Mouse (Mus musculus) midbrain, embryonic 16.5 days (tissue): ENCODE results near the gene Wdr37. TPM values are rescaled to one million over a fixed set of nuclear protein-coding genes. Genes with fewer than 3 reads are reported as not detected.
A peak's percentile ranks its signal among the peaks of the same experiment; 100 is the strongest.
"Not testable (repeated sequence)": the region's sequence is repeated elsewhere in the genome, so short reads cannot be mapped to it uniquely, and the experiment has no call there.

Experiments
- ATAC-seq: fragments of 200-750 bp; cut with Nextera tagmentation; 2 replicates; pipeline ENCODE4 v1.8.0; 2017; ENCODE audit warnings: moderate TSS enrichment
- H3K27ac ChIP-seq: fragments of 300-500 bp; sonication (generic); 2 replicates; pipeline ENCODE4 v1.5.1; 2014; ENCODE audit warnings: mild to moderate bottlenecking, low read length, mixed read lengths
- H3K27me3 ChIP-seq: fragments of 300-500 bp; sonication (generic); 2 replicates; pipeline ENCODE4 v1.6.1; 2014; ENCODE audit warnings: low read depth, low read length, mixed read lengths; ENCODE audit not compliant: control insufficient read depth, insufficient read depth
- H3K36me3 ChIP-seq: fragments of 300-500 bp; sonication (generic); 2 replicates; pipeline ENCODE4 v1.6.1; 2014; ENCODE audit warnings: mild to moderate bottlenecking, low read length, moderate library complexity, mixed read lengths; ENCODE audit not compliant: control insufficient read depth, insufficient read depth
- H3K4me1 ChIP-seq: fragments of 300-500 bp; sonication (generic); 2 replicates; pipeline ENCODE4 v1.6.1; 2014; ENCODE audit warnings: mild to moderate bottlenecking, low read length, mixed read lengths; ENCODE audit not compliant: control insufficient read depth, insufficient read depth
- H3K4me2 ChIP-seq: fragments of 300-500 bp; sonication (generic); 2 replicates; pipeline ENCODE4 v1.6.1; 2014; ENCODE audit warnings: mild to moderate bottlenecking, low read length, mixed read lengths
- H3K4me3 ChIP-seq: fragments of 300-500 bp; sonication (generic); 2 replicates; pipeline ENCODE4 v1.5.1; 2014; ENCODE audit warnings: low read depth, mild to moderate bottlenecking, low read length, moderate library complexity, mixed read lengths
- H3K9ac ChIP-seq: fragments of 300-500 bp; sonication (generic); 2 replicates; pipeline ENCODE4 v1.6.1; 2014; ENCODE audit warnings: low read depth, low read length, mixed read lengths
- H3K9me3 ChIP-seq: fragments of 300-500 bp; sonication (generic); replicated peaks from 2 replicates; pipeline ENCODE4 v1.6.1; 2014; ENCODE audit warnings: mild to moderate bottlenecking, low read length, mixed read lengths; ENCODE audit not compliant: control insufficient read depth, poor library complexity, severe bottlenecking
- WGBS: fragments of 180-500 bp; shearing (Covaris S2); extraction: QIAGEN DNeasy Blood & Tissue Kit; methylation state at CpG from one replicate; pipeline ENCODE4 v1.1.7; 2014; 5-methylcytosine and 5-hydroxymethylcytosine counted together
- polyA plus RNA-seq: library from polyadenylated mRNA; unstranded; fragments of >200 nt; fragmentation: Nextera tagmentation; extraction: Ambion mirVana; gene quantifications from 2 replicates; pipeline ENCODE4 v1.2.1, GENCODE M21; 2015

The Wdr37 gene
- 57.5 and 58.9 TPM in 2 replicates for polyA plus RNA-seq

GRCm38 (mm10) chr13:8871314-8871962 is at the start of gene Wdr37:
TSS of gene Wdr37 (minus strand) at chr13:8871909.
- Histone ChIP-seq H3K4me1 (peaks cover 18% of the 10 kb centered on the region), H3K9ac (peak within 1 kb of the TSS; percentile 91), H3K27ac (peak within 1 kb of the TSS; percentile 96), H3K4me3 (peak within 1 kb of the TSS; percentile 75), H3K9me3 (no peaks in the 10 kb centered on the region), H3K4me2 (peak within 1 kb of the TSS; percentile 82), H3K36me3 (no peaks in the 10 kb centered on the region), H3K27me3 (no peaks in the 10 kb centered on the region)
- WGBS = under 1% methylated on average over 18 of the region's 18 CpGs
- peak; percentile 66 for ATAC-seq

- H3K9me3 ChIP-seq, H3K27me3 ChIP-seq, H3K4me1 ChIP-seq, H3K27ac ChIP-seq, H3K36me3 ChIP-seq, H3K4me2 ChIP-seq, H3K9ac ChIP-seq, H3K4me3 ChIP-seq, ATAC-seq: not testable (repeated sequence)
- 92% methylated on average over 8 of the region's 8 CpGs for WGBS
These were observed 42.2 kb upstream of the Wdr37 start for GRCm38 (mm10) chr13:8913890-8914289.

- not testable (repeated sequence) for H3K27ac ChIP-seq, H3K4me1 ChIP-seq, H3K36me3 ChIP-seq, H3K9ac ChIP-seq, ATAC-seq, H3K4me3 ChIP-seq, H3K27me3 ChIP-seq, H3K4me2 ChIP-seq, H3K9me3 ChIP-seq
- WGBS = 94% methylated on average over 2 of the region's 2 CpGs
These were observed 34.3 kb upstream of the Wdr37 start for GRCm38 (mm10) chr13:8905986-8906385.

GRCm38 (mm10) chr13:8888603-8889002 is 16.9 kb upstream of the Wdr37 start:
- H3K9me3 ChIP-seq = no peaks in the 10 kb centered on the region
- H3K27me3 ChIP-seq = no peaks in the 10 kb centered on the region
- no peak overlapping the region for H3K4me3 ChIP-seq
- peaks cover 24% of the 10 kb centered on the region for H3K4me1 ChIP-seq
- H3K27ac ChIP-seq = no peak overlapping the region
- no peak overlapping the region for H3K4me2 ChIP-seq
- no peak for ATAC-seq
- H3K36me3 ChIP-seq = peaks cover 15% of the 10 kb centered on the region
- H3K9ac ChIP-seq = no peak overlapping the region
- WGBS = 98% methylated on average over 1 of the region's 1 CpGs

- WGBS = 4% methylated on average over 9 of the region's 9 CpGs
- ATAC-seq = no peak
- Histone ChIP-seq H3K4me1 (peaks cover 24% of the 10 kb centered on the region), H3K27me3 (no peaks in the 10 kb centered on the region), H3K36me3 (peaks cover 10% of the 10 kb centered on the region), H3K4me3 (peak overlapping the region; percentile 58), H3K9me3 (no peaks in the 10 kb centered on the region), H3K4me2 (peak overlapping the region; percentile 69), H3K9ac (peak overlapping the region; percentile 78), H3K27ac (peak overlapping the region; percentile 99)
These were observed 14.5 kb upstream of the Wdr37 start for GRCm38 (mm10) chr13:8886185-8886560.

GRCm38 (mm10) chr13:8885445-8886184 is 13.9 kb upstream of the Wdr37 start, which contains the start of gene Idi1:
TSS of gene Idi1 (plus strand) at chr13:8885501.
- Histone ChIP-seq H3K9ac (peak within 1 kb of the TSS; percentile 78), H3K4me3 (peak within 1 kb of the TSS; percentile 58), H3K4me2 (peak within 1 kb of the TSS; percentile 69), H3K36me3 (peaks cover 10% of the 10 kb centered on the region), H3K27ac (peak within 1 kb of the TSS; percentile 99), H3K27me3 (no peaks in the 10 kb centered on the region), H3K9me3 (no peaks in the 10 kb centered on the region), H3K4me1 (peaks cover 24% of the 10 kb centered on the region)
- under 1% methylated on average over 46 of the region's 46 CpGs for WGBS
- peak; percentile 100 for ATAC-seq

- not testable (repeated sequence) for H3K4me3 ChIP-seq, ATAC-seq, H3K36me3 ChIP-seq, H3K27ac ChIP-seq, H3K9ac ChIP-seq, H3K9me3 ChIP-seq, H3K27me3 ChIP-seq, H3K4me2 ChIP-seq
- 95% methylated on average over 5 of the region's 5 CpGs for WGBS
- peaks cover 22% of the 10 kb centered on the region for H3K4me1 ChIP-seq
These were observed 12.2 kb upstream of the Wdr37 start for GRCm38 (mm10) chr13:8883870-8884269.

GRCm38 (mm10) chr13:8881611-8882010 is 9.9 kb upstream of the Wdr37 start:
- peaks cover 4% of the 10 kb centered on the region; the same call in 1 of the 2 replicates for H3K4me1 ChIP-seq
- no peak overlapping the region for H3K4me2 ChIP-seq
- WGBS = 74% methylated on average over 3 of the region's 3 CpGs
- no peak for ATAC-seq
- H3K4me3 ChIP-seq = no peak overlapping the region
- no peaks in the 10 kb centered on the region for H3K9me3 ChIP-seq
- H3K9ac ChIP-seq = no peak overlapping the region
- H3K27me3 ChIP-seq = no peaks in the 10 kb centered on the region
- no peak overlapping the region for H3K27ac ChIP-seq
- no peaks in the 10 kb centered on the region for H3K36me3 ChIP-seq

- Histone ChIP-seq H3K9me3 (no peaks in the 10 kb centered on the region), H3K27me3 (no peaks in the 10 kb centered on the region), H3K4me1 (peaks cover 16% of the 10 kb centered on the region), H3K36me3 (no peaks in the 10 kb centered on the region), H3K27ac (no peak overlapping the region), H3K4me3 (no peak overlapping the region), H3K4me2 (no peak overlapping the region), H3K9ac (no peak overlapping the region)
- WGBS = 95% methylated on average over 1 of the region's 1 CpGs
- no peak for ATAC-seq
These were observed 2.1 kb upstream of the Wdr37 start for GRCm38 (mm10) chr13:8873776-8874175.
